Mouse (Mus musculus) heart, adult 2 months (tissue): ENCODE results near the gene Tgfbr2.

Source experiments
- CTCF ChIP-seq: fragments of 200-600 bp; IDR thresholded peaks from 2 replicates; pipeline ENCODE4 v1.8.1; 2022; ENCODE audit warnings: antibody characterized with exemption, mild to moderate bottlenecking, moderate library complexity
- EP300 ChIP-seq: fragments of 200-500 bp; IDR thresholded peaks from 2 replicates; pipeline ENCODE4 v1.6.1; 2011; ENCODE audit warnings: low read depth, low read length, control low read depth; ENCODE audit not compliant: insufficient read depth
- POLR2A ChIP-seq: fragments of 200-500 bp; IDR thresholded peaks from 2 replicates; pipeline ENCODE4 v1.6.1; 2011; ENCODE audit warnings: mild to moderate bottlenecking, low read depth, low read length, control low read depth; ENCODE audit not compliant: insufficient read depth

- no peak for TF ChIP-seq CTCF
- no peak for TF ChIP-seq POLR2A
- TF ChIP-seq EP300, result no peak
These were observed 38.3 kb downstream of the Tgfbr2 start for GRCm38 (mm10) chr9:116136811-116137210.
